Comparison of ENCODE assay signal across 9 mouse cellular contexts in genomic region chr9:120932371-120932770, GRCm38 (mm10). TPM values are rescaled to one million over a fixed set of nuclear protein-coding genes. Genes with fewer than 3 reads are reported as not detected.
DNase-seq lines count a peak whose midpoint lies in the region; ATAC-seq lines count a peak whose summit lies in the region.
"Had no signal": no experiment of that assay in that cellular context is flagged by ENCODE, and none has a peak within 500 bp of the region (broad histone marks: within the 10 kb centered on the region; RNA-seq: fewer than 3 reads in every experiment).

No protein-coding gene starts in this region.

- peaks cover 15% of the 10 kb centered on the region for H3K4me1 ChIP-seq in intestine, embryonic 16.5 days (ENCODE audit: control insufficient read depth, insufficient read depth, low read length)
- H3K4me1 ChIP-seq in intestine, embryonic 15.5 days (replicated peaks), result peaks cover 15% of the 10 kb centered on the region
- H3K4me1 ChIP-seq in embryonic facial prominence, embryonic 13.5 days, result peaks cover 28% of the 10 kb centered on the region
- H3K4me1 ChIP-seq in midbrain, embryonic 15.5 days, result peaks cover 40% of the 10 kb centered on the region

- H3K27me3 ChIP-seq in intestine, embryonic 16.5 days (replicated peaks; ENCODE audit: control insufficient read depth, insufficient read depth, low read length), result no peaks in the 10 kb centered on the region
- no peaks in the 10 kb centered on the region for H3K27me3 ChIP-seq in intestine, embryonic 15.5 days (replicated peaks)
- no peaks in the 10 kb centered on the region for H3K27me3 ChIP-seq in embryonic facial prominence, embryonic 13.5 days
- no peaks in the 10 kb centered on the region for H3K27me3 ChIP-seq in midbrain, embryonic 15.5 days (replicated peaks)
- H3K27me3 ChIP-seq: Patski had no signal

- H3K27ac ChIP-seq in intestine, embryonic 16.5 days (ENCODE audit: low read length), result peak overlapping the region; percentile 23; the same call in 1 of the 2 replicates
- H3K27ac ChIP-seq in intestine, embryonic 15.5 days, result no peak overlapping the region
- peak overlapping the region; percentile 94; the same call in 1 of the 2 replicates for H3K27ac ChIP-seq in embryonic facial prominence, embryonic 13.5 days
- H3K27ac ChIP-seq in midbrain, embryonic 15.5 days, result peak overlapping the region; percentile 92

- no peak overlapping the region for H3K4me2 ChIP-seq in intestine, embryonic 16.5 days (ENCODE audit: low read depth, low read length)
- H3K4me2 ChIP-seq in intestine, embryonic 15.5 days (replicated peaks), result no peak overlapping the region
- H3K4me2 ChIP-seq in embryonic facial prominence, embryonic 13.5 days, result no peak overlapping the region
- peak overlapping the region; percentile 47 for H3K4me2 ChIP-seq in midbrain, embryonic 15.5 days

- 63% methylated on average over 6 of the region's 6 CpGs for WGBS in intestine, embryonic 16.5 days
- 71% methylated on average over 6 of the region's 6 CpGs for WGBS in intestine, embryonic 15.5 days
- WGBS in embryonic facial prominence, embryonic 13.5 days, result 49% methylated on average over 6 of the region's 6 CpGs
- WGBS in midbrain, embryonic 15.5 days, result 25% methylated on average over 6 of the region's 6 CpGs

- H3K4me3 ChIP-seq in intestine, embryonic 16.5 days (ENCODE audit: low read length), result no peak overlapping the region
- H3K4me3 ChIP-seq in intestine, embryonic 15.5 days (replicated peaks), result no peak overlapping the region
- no peak overlapping the region for H3K4me3 ChIP-seq in embryonic facial prominence, embryonic 13.5 days
- peak overlapping the region; percentile 90 for H3K4me3 ChIP-seq in midbrain, embryonic 15.5 days

- peak; percentile 29 for DNase-seq in cerebellum, adult 11 months
- no peak for DNase-seq in cerebellum, postnatal 36 days
- no peak for DNase-seq in urinary bladder, adult 2 months (ENCODE audit: low spot score)
- DNase-seq in urinary bladder, postnatal 4 days (ENCODE audit: low spot score in 2 of 2), result no peak

- no peak overlapping the region for H3K9ac ChIP-seq in intestine, embryonic 16.5 days (ENCODE audit: low read depth, low read length)
- no peak overlapping the region for H3K9ac ChIP-seq in intestine, embryonic 15.5 days
- H3K9ac ChIP-seq in embryonic facial prominence, embryonic 13.5 days, result no peak overlapping the region
- H3K9ac ChIP-seq in midbrain, embryonic 15.5 days, result 0 out of 2 replicates have a peak overlapping the region, but pooled peaks have one; percentile 16

- H3K36me3 ChIP-seq in intestine, embryonic 16.5 days (ENCODE audit: control insufficient read depth, insufficient read depth, low read length), result no peaks in the 10 kb centered on the region
- no peaks in the 10 kb centered on the region for H3K36me3 ChIP-seq in intestine, embryonic 15.5 days
- peaks cover under 1% of the 10 kb centered on the region; the same call in 1 of the 2 replicates for H3K36me3 ChIP-seq in embryonic facial prominence, embryonic 13.5 days
- H3K36me3 ChIP-seq in midbrain, embryonic 15.5 days (replicated peaks), result no peaks in the 10 kb centered on the region

- ATAC-seq in intestine, embryonic 16.5 days, result no peak
- no peak for ATAC-seq in intestine, embryonic 15.5 days
- no peak for ATAC-seq in embryonic facial prominence, embryonic 13.5 days (ENCODE audit: insufficient number of reproducible peaks, insufficient read depth, low FRiP score, low TSS enrichment, low read depth)
- no peak for ATAC-seq in midbrain, embryonic 15.5 days (replicated peaks)

- H3K9me3 ChIP-seq in intestine, embryonic 16.5 days (ENCODE audit: control insufficient read depth, low read length), result no peaks in the 10 kb centered on the region
- H3K9me3 ChIP-seq in intestine, embryonic 15.5 days, result no peaks in the 10 kb centered on the region
- H3K9me3 ChIP-seq in embryonic facial prominence, embryonic 13.5 days, result no peaks in the 10 kb centered on the region
- H3K9me3 ChIP-seq in midbrain, embryonic 15.5 days, result no peaks in the 10 kb centered on the region

RNA-seq across cellular contexts. Expression of gene Ctnnb1, which starts 3.4 kb away (rescaled TPM):
- polyA plus RNA-seq in intestine, embryonic 16.5 days (2015; fragmentation: Nextera tagmentation; extraction: Ambion mirVana), result 448 and 454 TPM in 2 replicates
- polyA plus RNA-seq in intestine, embryonic 15.5 days (2015; fragmentation: Nextera tagmentation; extraction: Ambion mirVana), result 474 and 475 TPM in 2 replicates
- polyA plus RNA-seq in embryonic facial prominence, embryonic 13.5 days (2015; fragmentation: Nextera tagmentation; extraction: Ambion mirVana), result 774 and 809 TPM in 2 replicates
- polyA plus RNA-seq in midbrain, embryonic 15.5 days (2015; fragmentation: Nextera tagmentation; extraction: Ambion mirVana), result 517 and 532 TPM in 2 replicates
- 252 and 357 TPM in 2 replicates for polyA plus RNA-seq in urinary bladder, adult 2 months (2012; rRNA removed)
